Mouse (Mus musculus) forebrain, postnatal 0 days (tissue): ENCODE data around the gene Kbtbd8. TPM values are rescaled to one million over a fixed set of nuclear protein-coding genes. Genes with fewer than 3 reads are reported as not detected.
A peak's percentile ranks its signal among the peaks of the same experiment; 100 is the strongest.

Source experiments
- ATAC-seq: fragments of 200-750 bp; cut with Nextera tagmentation; 2 replicates; pipeline ENCODE4 v1.8.0; 2017; ENCODE audit warnings: mild to moderate bottlenecking, moderate library complexity
- DNase-seq: peaks from one replicate; pipeline ENCODE4 v3.0.0-alpha.2; 2015
- H3K27ac ChIP-seq: fragments of 300-500 bp; sonication (generic); 2 replicates; pipeline ENCODE4 v1.5.1; 2014; ENCODE audit warnings: low read depth, mild to moderate bottlenecking, antibody characterized with exemption, low read length, moderate library complexity, mixed read lengths
- H3K27me3 ChIP-seq: fragments of 300-500 bp; sonication (generic); 2 replicates; pipeline ENCODE4 v1.6.1; 2014; ENCODE audit warnings: mild to moderate bottlenecking, low read length, mixed read lengths; ENCODE audit not compliant: insufficient read depth
- H3K36me3 ChIP-seq: fragments of 300-500 bp; sonication (generic); 2 replicates; pipeline ENCODE4 v1.6.1; 2014; ENCODE audit warnings: mild to moderate bottlenecking, moderate library complexity; ENCODE audit not compliant: insufficient read depth
- H3K4me1 ChIP-seq: fragments of 300-500 bp; sonication (generic); 2 replicates; pipeline ENCODE4 v1.6.1; 2014; ENCODE audit warnings: antibody characterized with exemption; ENCODE audit not compliant: insufficient read depth
- H3K4me2 ChIP-seq: fragments of 300-500 bp; sonication (generic); 2 replicates; pipeline ENCODE4 v1.6.1; 2014; ENCODE audit warnings: low read depth, mild to moderate bottlenecking, moderate library complexity
- H3K4me3 ChIP-seq: fragments of 300-500 bp; sonication (generic); 2 replicates; pipeline ENCODE4 v1.5.1; 2014; ENCODE audit warnings: low read depth, low read length, mixed read lengths
- H3K9ac ChIP-seq: fragments of 300-500 bp; sonication (generic); 2 replicates; pipeline ENCODE4 v1.6.1; 2014; ENCODE audit warnings: mild to moderate bottlenecking
- H3K9me3 ChIP-seq: fragments of 300-500 bp; sonication (generic); 2 replicates; pipeline ENCODE4 v1.6.1; 2016; ENCODE audit warnings: low read length
- CTCF ChIP-seq: sonication (generic); IDR thresholded peaks from 2 replicates; pipeline ENCODE4 v1.5.1; 2016; ENCODE audit warnings: antibody characterized with exemption, control low read depth, low read depth
- WGBS: fragments of 180-500 bp; shearing (Covaris S2); extraction: QIAGEN DNeasy Blood & Tissue Kit; methylation state at CpG from one replicate; pipeline ENCODE4 v1.1.7; 2014; 5-methylcytosine and 5-hydroxymethylcytosine counted together
- polyA plus RNA-seq: library from polyadenylated mRNA; unstranded; fragments of >200 nt; fragmentation: Nextera tagmentation; extraction: Ambion mirVana; gene quantifications from 2 replicates; pipeline ENCODE4 v1.2.1, GENCODE M21; 2015
- total RNA-seq: library from RNA; depleted of rRNA; stranded (reverse); fragments of >200 nt; gene quantifications from 2 replicates; pipeline ENCODE4 v1.2.3, GENCODE M21; 2014

Kbtbd8 gene
- total and polyA plus RNA-seq, 2 experiments from 2014 or later = 1.3 to 6.0 TPM

- Histone ChIP-seq H3K4me1 (no peaks in the 10 kb centered on the region), H3K9me3 (no peaks in the 10 kb centered on the region), H3K4me3 (no peak overlapping the region), H3K27me3 (no peaks in the 10 kb centered on the region), H3K27ac (no peak overlapping the region), H3K9ac (no peak overlapping the region), H3K36me3 (no peaks in the 10 kb centered on the region), H3K4me2 (no peak overlapping the region)
- WGBS = 65% methylated on average over 6 of the region's 6 CpGs
- DNase-seq (no peak), ATAC-seq (no peak)
- no peak for TF ChIP-seq CTCF
Measured at GRCm38 (mm10) chr6:95149931-95150534, 33.0 kb downstream of the Kbtbd8 start.

- no peaks in the 10 kb centered on the region for H3K9me3 ChIP-seq
- ATAC-seq (no peak), DNase-seq (no peak)
- WGBS = 79% methylated on average over 4 of the region's 4 CpGs
- no peaks in the 10 kb centered on the region for H3K36me3 ChIP-seq
- no peaks in the 10 kb centered on the region for H3K27me3 ChIP-seq
- H3K9ac ChIP-seq = no peak overlapping the region
- H3K4me1 ChIP-seq = no peaks in the 10 kb centered on the region
- no peak overlapping the region for H3K27ac ChIP-seq
- TF ChIP-seq CTCF = no peak
- H3K4me2 ChIP-seq = no peak overlapping the region
- H3K4me3 ChIP-seq = no peak overlapping the region
Measured at GRCm38 (mm10) chr6:95150885-95151284, 33.8 kb downstream of the Kbtbd8 start.

- Histone ChIP-seq H3K4me1 (no peaks in the 10 kb centered on the region), H3K9me3 (no peaks in the 10 kb centered on the region), H3K27me3 (no peaks in the 10 kb centered on the region), H3K27ac (no peak overlapping the region), H3K9ac (no peak overlapping the region), H3K4me3 (no peak overlapping the region), H3K4me2 (no peak overlapping the region), H3K36me3 (no peaks in the 10 kb centered on the region)
- WGBS = 81% methylated on average over 2 of the region's 2 CpGs
- no peak for TF ChIP-seq CTCF
- no peak for DNase-seq
- ATAC-seq = no peak
Measured at GRCm38 (mm10) chr6:95151563-95151962, 34.5 kb downstream of the Kbtbd8 start.

- no peak overlapping the region for H3K4me3 ChIP-seq
- H3K4me1 ChIP-seq = no peaks in the 10 kb centered on the region
- no peak overlapping the region for H3K4me2 ChIP-seq
- no peak for DNase-seq
- no peak overlapping the region for H3K27ac ChIP-seq
- 70% methylated on average over 4 of the region's 4 CpGs for WGBS
- TF ChIP-seq CTCF = no peak
- no peaks in the 10 kb centered on the region for H3K36me3 ChIP-seq
- no peaks in the 10 kb centered on the region for H3K9me3 ChIP-seq
- no peaks in the 10 kb centered on the region for H3K27me3 ChIP-seq
- ATAC-seq = no peak
- H3K9ac ChIP-seq = no peak overlapping the region
Measured at GRCm38 (mm10) chr6:95163965-95164364, 46.9 kb downstream of the Kbtbd8 start.

GRCm38 (mm10) chr6:95165630-95166029 is 48.6 kb downstream of the Kbtbd8 start:
- no peak for TF ChIP-seq CTCF
- H3K36me3 ChIP-seq = no peaks in the 10 kb centered on the region
- no peak for DNase-seq
- no peak for ATAC-seq
- H3K4me3 ChIP-seq = no peak overlapping the region
- no peaks in the 10 kb centered on the region for H3K27me3 ChIP-seq
- no peaks in the 10 kb centered on the region for H3K4me1 ChIP-seq
- H3K4me2 ChIP-seq = no peak overlapping the region
- no peak overlapping the region for H3K27ac ChIP-seq
- no peaks in the 10 kb centered on the region for H3K9me3 ChIP-seq
- no peak overlapping the region for H3K9ac ChIP-seq

- peak; percentile 82 for ATAC-seq
- 8% methylated on average over 5 of the region's 5 CpGs for WGBS
- Histone ChIP-seq H3K4me1 (no peaks in the 10 kb centered on the region), H3K9me3 (no peaks in the 10 kb centered on the region), H3K27me3 (no peaks in the 10 kb centered on the region), H3K27ac (no peak overlapping the region), H3K36me3 (no peaks in the 10 kb centered on the region), H3K4me2 (no peak overlapping the region), H3K4me3 (no peak overlapping the region), H3K9ac (no peak overlapping the region)
- peak; percentile 36 for DNase-seq
- no peak for TF ChIP-seq CTCF
Measured at GRCm38 (mm10) chr6:95167668-95168227, 50.7 kb downstream of the Kbtbd8 start.

- Histone ChIP-seq H3K4me2 (0 out of 2 replicates have a peak overlapping the region, but pooled peaks have one; percentile 1), H3K36me3 (no peaks in the 10 kb centered on the region), H3K27me3 (no peaks in the 10 kb centered on the region), H3K4me1 (peaks cover 2% of the 10 kb centered on the region; the same call in 1 of the 2 replicates), H3K4me3 (no peak overlapping the region), H3K27ac (no peak overlapping the region), H3K9me3 (no peaks in the 10 kb centered on the region), H3K9ac (no peak overlapping the region)
- ATAC-seq = no peak
- no peak for TF ChIP-seq CTCF
- DNase-seq = no peak
- WGBS = 47% methylated on average over 6 of the region's 6 CpGs
Measured at GRCm38 (mm10) chr6:95169411-95169810, 52.4 kb downstream of the Kbtbd8 start.
